Mouse (Mus musculus): Measurements from ENCODE around the gene Notch1.

The Notch1 gene

GRCm38 (mm10) chr2:26529221-26529805, 12.8 kb upstream of the Notch1 start:
- DNase-seq: no peak

- DNase-seq: no peak
Observed at GRCm38 (mm10) chr2:26526443-26527257, 10.2 kb upstream of the Notch1 start.

GRCm38 (mm10) chr2:26525355-26526018, 9.0 kb upstream of the Notch1 start:
- DNase-seq: peak; percentile 55

GRCm38 (mm10) chr2:26522327-26522726, 5.9 kb upstream of the Notch1 start:
- no peak for DNase-seq

GRCm38 (mm10) chr2:26519753-26520152, 3.3 kb upstream of the Notch1 start:
- DNase-seq: no peak

- DNase-seq: no peak
Observed at GRCm38 (mm10) chr2:26516987-26517386, 524 bp upstream of the Notch1 start.

GRCm38 (mm10) chr2:26515335-26515734, 1.1 kb downstream of the Notch1 start:
- DNase-seq: no peak

GRCm38 (mm10) chr2:26513105-26513745, 3.2 kb downstream of the Notch1 start:
- DNase-seq: no peak

GRCm38 (mm10) chr2:26508661-26509060, 7.8 kb downstream of the Notch1 start:
- DNase-seq: no peak

- no peak for DNase-seq
Observed at GRCm38 (mm10) chr2:26507961-26508391, 8.5 kb downstream of the Notch1 start.

GRCm38 (mm10) chr2:26507481-26507886, 9.0 kb downstream of the Notch1 start:
- DNase-seq: no peak

GRCm38 (mm10) chr2:26506746-26507280, 9.7 kb downstream of the Notch1 start:
- DNase-seq: no peak

- no peak for DNase-seq
Observed at GRCm38 (mm10) chr2:26504772-26505480, 11.5 kb downstream of the Notch1 start.

GRCm38 (mm10) chr2:26503661-26504575, 12.5 kb downstream of the Notch1 start:
- peak; percentile 57 for DNase-seq

GRCm38 (mm10) chr2:26502863-26503631, 13.4 kb downstream of the Notch1 start:
- DNase-seq: peak; percentile 12

GRCm38 (mm10) chr2:26502299-26502862, 14.1 kb downstream of the Notch1 start:
- peak; percentile 43 for DNase-seq

GRCm38 (mm10) chr2:26501651-26502141, 14.8 kb downstream of the Notch1 start:
- peak; percentile 23 for DNase-seq

- DNase-seq: peak; percentile 56
Observed at GRCm38 (mm10) chr2:26500599-26501370, 15.7 kb downstream of the Notch1 start.

GRCm38 (mm10) chr2:26500027-26500598, 16.4 kb downstream of the Notch1 start:
- DNase-seq: no peak

All from right cerebral cortex, postnatal 25 days (tissue).